Mouse (Mus musculus) CH12.LX (cell line): ENCODE data around the gene Kif13a. TPM values are rescaled to one million over a fixed set of nuclear protein-coding genes. Genes with fewer than 3 reads are reported as not detected.

Source experiments
- DNase-seq: peaks from one replicate; pipeline ENCODE4 v3.0.0-alpha.2; 2013; ENCODE audit errors: extremely low read depth
- H3K27ac ChIP-seq: 2 replicates; pipeline ENCODE4 v1.5.1; 2012; ENCODE audit warnings: low read depth, mild to moderate bottlenecking, control low read depth, moderate library complexity; ENCODE audit not compliant: insufficient read depth
- H3K27me3 ChIP-seq: replicated peaks from 2 replicates; pipeline ENCODE3; 2012; ENCODE audit warnings: inconsistent platforms
- H3K36me3 ChIP-seq, 2 experiments: replicated peaks in 1 of 2; 2 replicates each; pipeline versions ENCODE3 to v1.6.1; 2012; ENCODE audit warnings: inconsistent platforms in 1 of 2, low read length in 1 of 2, mild to moderate bottlenecking in 1 of 2, mixed read lengths in 1 of 2, moderate library complexity in 1 of 2; ENCODE audit not compliant: control insufficient read depth in 1 of 2, insufficient read depth in 1 of 2
- H3K4me1 ChIP-seq, 2 experiments: 2 replicates each; pipeline ENCODE4 v1.6.1; 2012; ENCODE audit warnings: inconsistent platforms in 1 of 2, moderate library complexity in 1 of 2; ENCODE audit not compliant: insufficient read depth in 2 of 2, control insufficient read depth in 1 of 2
- H3K4me2 ChIP-seq: 2 replicates; pipeline ENCODE4 v1.6.1; 2012; ENCODE audit warnings: low read depth, mild to moderate bottlenecking, control low read depth; ENCODE audit not compliant: poor library complexity, insufficient read depth, severe bottlenecking
- H3K4me3 ChIP-seq, 3 experiments: fragments of 150-350 bp in 1 of 3; sonication (generic) in 1 of 3; replicated peaks in 1 of 3; 2 replicates each; pipeline versions ENCODE3 to v1.5.1; 2011 to 2012; ENCODE audit warnings: low read depth in 2 of 3, low read length in 2 of 3, mild to moderate bottlenecking in 2 of 3, moderate library complexity in 2 of 3, control low read depth in 1 of 3, improper control_type of control experiment in 1 of 3, inconsistent platforms in 1 of 3, mixed read lengths in 1 of 3; ENCODE audit not compliant: poor library complexity in 1 of 3
- H3K79me2 ChIP-seq: replicated peaks from 2 replicates; pipeline ENCODE4 v1.6.1; 2012; ENCODE audit warnings: mild to moderate bottlenecking, moderate library complexity; ENCODE audit not compliant: control insufficient read depth, poor library complexity, insufficient read depth, severe bottlenecking; ENCODE audit errors: extremely low read depth
- H3K9ac ChIP-seq: 2 replicates; pipeline ENCODE4 v1.6.1; 2012; ENCODE audit warnings: low read depth, mild to moderate bottlenecking, control low read depth, moderate library complexity; ENCODE audit not compliant: insufficient read depth
- H3K9me3 ChIP-seq: replicated peaks from 2 replicates; pipeline ENCODE3; 2012; ENCODE audit warnings: low read length, inconsistent platforms, mixed read lengths
- CHD1 ChIP-seq: IDR thresholded peaks from 2 replicates; pipeline ENCODE4 v1.6.1; 2012; ENCODE audit warnings: low read depth, low read length, improper control_type of control experiment, inconsistent platforms
- CTCF ChIP-seq, 2 experiments: IDR thresholded peaks in 1 of 2; conservative IDR thresholded peaks in 1 of 2; 2 replicates each; pipeline ENCODE4 v1.5.1; 2011 to 2012; ENCODE audit warnings: low read depth in 2 of 2, low read length in 2 of 2, improper control_type of control experiment in 1 of 2, inconsistent platforms in 1 of 2, mild to moderate bottlenecking in 1 of 2, moderate library complexity in 1 of 2
- E2F4 ChIP-seq: IDR thresholded peaks from 2 replicates; pipeline ENCODE4 v1.6.1; 2011; ENCODE audit warnings: low read depth, low read length, improper control_type of control experiment; ENCODE audit not compliant: insufficient replicate concordance
- ETS1 ChIP-seq: conservative IDR thresholded peaks from 2 replicates; pipeline ENCODE4 v1.6.1; 2012; ENCODE audit warnings: low read depth, mild to moderate bottlenecking, inconsistent platforms, low read length, improper control_type of control experiment, moderate library complexity
- HCFC1 ChIP-seq: IDR thresholded peaks from 2 replicates; pipeline ENCODE4 v1.6.1; 2012; ENCODE audit warnings: low read depth, mild to moderate bottlenecking, inconsistent platforms, low read length, improper control_type of control experiment
- MAFK ChIP-seq: IDR thresholded peaks from 2 replicates; pipeline ENCODE4 v1.6.1; 2011; ENCODE audit warnings: low read length, improper control_type of control experiment; ENCODE audit not compliant: insufficient replicate concordance
- MAZ ChIP-seq: IDR thresholded peaks from 2 replicates; pipeline ENCODE4 v1.6.1; 2012; ENCODE audit warnings: low read depth, mild to moderate bottlenecking, inconsistent platforms, low read length, improper control_type of control experiment, moderate library complexity
- MYC ChIP-seq: IDR thresholded peaks from 2 replicates; pipeline ENCODE4 v1.6.1; 2011; ENCODE audit warnings: low read depth, mild to moderate bottlenecking, improper control_type of control experiment, low read length
- NRF1 ChIP-seq: IDR thresholded peaks from 2 replicates; pipeline ENCODE4 v1.6.1; 2014; ENCODE audit warnings: low read depth, mild to moderate bottlenecking, inconsistent platforms, low read length, improper control_type of control experiment, moderate library complexity
- SIN3A ChIP-seq: IDR thresholded peaks from 2 replicates; pipeline ENCODE4 v1.6.1; 2012; ENCODE audit warnings: low read length, improper control_type of control experiment, inconsistent platforms
- TBP ChIP-seq: conservative IDR thresholded peaks from 2 replicates; pipeline ENCODE4 v1.6.1; 2011; ENCODE audit warnings: low read depth, low read length, improper control_type of control experiment
- UBTF ChIP-seq: IDR thresholded peaks from 2 replicates; pipeline ENCODE4 v1.6.1; 2012; ENCODE audit warnings: low read depth, mild to moderate bottlenecking, inconsistent platforms, low read length, improper control_type of control experiment, moderate library complexity
- dilution Hi-C: fragments of 300-500 bp; cut with MboI; formaldehyde crosslinking; loops from 2 replicates; pipeline ENCODE4 v1.14.3; 2020; ENCODE audit warnings: low sequenced_read_pairs; ENCODE audit not compliant: extremely low pct_unique_long_range_greater_than_20kb, extremely low pct_ligation_motif_present
- in situ Hi-C: fragments of 300-500 bp; cut with MboI; formaldehyde crosslinking; loops from 3 replicates; pipeline ENCODE4 v1.14.3; 2019; ENCODE audit warnings: low sequenced_read_pairs, low pct_ligation_motif_present, low pct_unique_long_range_greater_than_20kb, mixed read lengths
- polyA plus RNA-seq: library from polyadenylated mRNA; unstranded; fragments of >175 nt; gene quantifications from 2 replicates; pipeline ENCODE4 v1.2.1, GENCODE M21; 2012; ENCODE audit warnings: low read depth; ENCODE audit not compliant: insufficient read length
- total RNA-seq, 2 experiments: library from RNA; depleted of rRNA; stranded (reverse); fragments of 300-350 nt in 1 of 2; fragments of >200 nt in 1 of 2; gene quantifications; 2 replicates each; pipeline ENCODE4 v1.2.3; 2012 to 2014

Gene Kif13a
- total and polyA plus RNA-seq, 3 experiments, result not detected

GRCm38 (mm10) chr13:46726288-46727037, 203.2 kb downstream of the Kif13a start:
- H3K27me3 ChIP-seq, result no peaks in the 10 kb centered on the region
- peak; percentile 41 for DNase-seq
- H3K9me3 ChIP-seq, result no peaks in the 10 kb centered on the region
- TF ChIP-seq CTCF (conservative IDR thresholded peaks at IDR 0.05 in 1 of 2, IDR thresholded peaks at IDR 0.05 in 1 of 2; ENCODE audit: low read depth in 2 of 2, low read length in 2 of 2), result peak in 1 of 2 experiments; percentile 31; a peak in 2 of 4 replicates
- no peak for TF ChIP-seq E2F4
- no peak for TF ChIP-seq MAZ
- TF ChIP-seq TBP, result 0 out of 2 replicates have a peak, but pooled peaks have one; percentile 21
- peak; percentile 90 for TF ChIP-seq CHD1
- TF ChIP-seq, all 38 proteins: peak for 3
- Histone ChIP-seq H3K4me3 (peak overlapping the region; percentile 81 to 96 (median 86)), H3K4me2 (peak overlapping the region; percentile 33), H3K36me3 (no peaks in the 10 kb centered on the region), H3K4me1 (peaks cover 0 to 23% of the 10 kb centered on the region in 2 experiments; a peak in 2 of 4 replicates), H3K27ac (peak overlapping the region; percentile 77), H3K79me2 (peaks cover 51% of the 10 kb centered on the region), H3K9ac (peak overlapping the region; percentile 83)
- dilution Hi-C loops (no loop called here), in situ Hi-C loops (no loop called here)

- peak overlapping the region; percentile 8; the same call in 1 of the 2 replicates for H3K27ac ChIP-seq
- H3K79me2 ChIP-seq, result peaks cover 58% of the 10 kb centered on the region
- dilution Hi-C loops, result no loop called here
- no peaks in the 10 kb centered on the region for H3K36me3 ChIP-seq
- no peaks in the 10 kb centered on the region for H3K27me3 ChIP-seq
- TF ChIP-seq ETS1 (no peak), HCFC1 (no peak), MYC (no peak), UBTF (no peak), MAFK (peak; percentile 95), NRF1 (no peak), E2F4 (no peak), SIN3A (peak; percentile 82; the same call in 1 of the 2 replicates)
- DNase-seq, result peak; percentile 36
- peak overlapping the region; percentile 39 to 86 (median 81) for H3K4me3 ChIP-seq
- H3K9ac ChIP-seq, result peak overlapping the region; percentile 12; the same call in 1 of the 2 replicates
- H3K4me2 ChIP-seq, result peak overlapping the region; percentile 56
- in situ Hi-C loops, result no loop called here
- peaks cover 0 to 27% of the 10 kb centered on the region in 2 experiments; a peak in 2 of 4 replicates for H3K4me1 ChIP-seq
- no peaks in the 10 kb centered on the region for H3K9me3 ChIP-seq
These were observed 204.4 kb downstream of the Kif13a start for GRCm38 (mm10) chr13:46725227-46725626.
